In genomic region chr11:57654977-57655397, GRCm38 (mm10) we compare ENCODE assay signal across 11 mouse cellular contexts. TPM values are rescaled to one million over a fixed set of nuclear protein-coding genes. Genes with fewer than 3 reads are reported as not detected.
DNase-seq lines count a peak whose midpoint lies in the region; ATAC-seq and TF ChIP-seq lines count a peak whose summit lies in the region.
"Had no signal": no experiment of that assay in that cellular context is flagged by ENCODE, and none has a peak within 500 bp of the region (broad histone marks: within the 10 kb centered on the region; RNA-seq: fewer than 3 reads in every experiment).

No protein-coding gene starts in this region.

- no peak; a peak in 1 of 4 replicates for TF ChIP-seq POLR2A in MEL (IDR thresholded peaks at IDR 0.05; ENCODE audit: control insufficient read depth in 1 of 2, insufficient read depth in 1 of 2, low read depth in 1 of 2, low read length in 2 of 2, poor library complexity in 1 of 2)

- no peak for DNase-seq in kidney, adult 8-10 months
- DNase-seq in MEL (ENCODE audit: low read depth, low spot score), result peak; percentile 96
- peak; percentile 88 for DNase-seq in c-Kit-positive CD71-positive TER-119-negative erythroid progenitor cells, embryonic 14.5 days (ENCODE audit: low read depth)
- peak; percentile 43 for DNase-seq in lung, postnatal 10 days
- no peak for DNase-seq in left cerebral cortex, adult 18-20 months (ENCODE audit: low spot score in 2 of 2)
- no peak for DNase-seq in left cerebral cortex, adult 11 months (ENCODE audit: low spot score)
- DNase-seq: cerebellum, adult 2 months; gastrocnemius, postnatal 14 days; kidney, postnatal 14 days had no signal

- no peak for TF ChIP-seq CTCF in MEL (IDR thresholded peaks at IDR 0.05 in 2 of 3, conservative IDR thresholded peaks at IDR 0.05 in 1 of 3; ENCODE audit: control insufficient read depth in 1 of 3, insufficient read depth in 1 of 3, low read depth in 2 of 3, low read length in 3 of 3, poor library complexity in 1 of 3, severe bottlenecking in 1 of 3)

- H3K36me3 ChIP-seq in kidney, embryonic 15.5 days, result no peaks in the 10 kb centered on the region
- H3K36me3 ChIP-seq in MEL (ENCODE audit: control insufficient read depth in 1 of 2, insufficient read depth in 2 of 2, low read length in 2 of 2), result peaks cover 0 to 56% of the 10 kb centered on the region in 2 experiments; a peak in 2 of 4 replicates

- H3K9ac ChIP-seq in kidney, embryonic 15.5 days, result no peak overlapping the region
- no peak overlapping the region; the same call in 1 of the 2 replicates for H3K9ac ChIP-seq in MEL (ENCODE audit: control insufficient read depth, low read depth, low read length, poor library complexity, severe bottlenecking)

- no peak overlapping the region for H3K4me2 ChIP-seq in kidney, embryonic 15.5 days

- WGBS in kidney, embryonic 15.5 days, result 35% methylated on average over 5 of the region's 5 CpGs

- no peak overlapping the region for H3K27ac ChIP-seq in kidney, embryonic 15.5 days
- H3K27ac ChIP-seq in MEL (ENCODE audit: control insufficient read depth, low read depth, low read length), result peak overlapping the region; percentile 86

- H3K4me3 ChIP-seq in kidney, embryonic 15.5 days (replicated peaks), result no peak overlapping the region
- peak overlapping the region in 1 of 2 experiments; percentile 4; a peak in 1 of 4 replicates for H3K4me3 ChIP-seq in MEL (ENCODE audit: control insufficient read depth in 1 of 2, insufficient read depth in 1 of 2, low read depth in 2 of 2, low read length in 2 of 2)
- H3K4me3 ChIP-seq: megakaryocyte, embryonic 14.5 days had no signal

- peak; percentile 95 to 98 for TF ChIP-seq EP300 in MEL (IDR thresholded peaks at IDR 0.05; ENCODE audit: low read depth in 1 of 2, low read length in 2 of 2)

- no peaks in the 10 kb centered on the region for H3K9me3 ChIP-seq in kidney, embryonic 15.5 days (replicated peaks)
- no peaks in the 10 kb centered on the region for H3K9me3 ChIP-seq in MEL (replicated peaks; ENCODE audit: insufficient read depth, low read length)

- peaks cover 28% of the 10 kb centered on the region for H3K79me2 ChIP-seq in MEL (ENCODE audit: control insufficient read depth, insufficient read depth, low read length, poor library complexity)

- no peak for TF ChIP-seq RAD21 in MEL (IDR thresholded peaks at IDR 0.05; ENCODE audit: low read depth, low read length)

- H3K27me3 ChIP-seq in kidney, embryonic 15.5 days, result 0 out of 2 replicates have a peak, but pooled peaks cover 5% of the 10 kb centered on the region
- no peaks in the 10 kb centered on the region for H3K27me3 ChIP-seq in MEL (ENCODE audit: control insufficient read depth in 1 of 2, insufficient read depth in 2 of 2, low read length in 2 of 2)

- peak; percentile 69 for ATAC-seq in kidney, embryonic 15.5 days (replicated peaks; ENCODE audit: low FRiP score)

- H3K4me1 ChIP-seq in kidney, embryonic 15.5 days, result peaks cover 68% of the 10 kb centered on the region
- peaks cover 48 to 77% of the 10 kb centered on the region in 2 experiments for H3K4me1 ChIP-seq in MEL (ENCODE audit: control insufficient read depth in 1 of 2, insufficient read depth in 2 of 2, low read length in 2 of 2)

TF ChIP-seq in MEL, 35 proteins besides CTCF, POLR2A, EP300 and RAD21:
- 0 out of 2 replicates have a peak, but pooled peaks have one; percentile 21 for TF ChIP-seq NRF1 (IDR thresholded peaks at IDR 0.05; ENCODE audit: insufficient read depth, low read depth, low read length, poor library complexity, severe bottlenecking)
- peak; percentile 75 for TF ChIP-seq MAX (IDR thresholded peaks at IDR 0.05; ENCODE audit: low read length)
- TF ChIP-seq ZNF384 (IDR thresholded peaks at IDR 0.05; ENCODE audit: low read depth, low read length), result peak; percentile 22; the same call in 1 of the 2 replicates
- no peak for TF ChIP-seq USF2 (IDR thresholded peaks at IDR 0.05; ENCODE audit: borderline replicate concordance in 1 of 2, insufficient read depth in 1 of 2, low read depth in 1 of 2, low read length in 2 of 2)
- TF ChIP-seq E2F4 (IDR thresholded peaks at IDR 0.05; ENCODE audit: borderline replicate concordance, low read depth, low read length), result no peak
- peak; percentile 69; the same call in 1 of the 2 replicates for TF ChIP-seq MEF2A (IDR thresholded peaks at IDR 0.05; ENCODE audit: extremely low read depth, insufficient replicate concordance, low read depth, low read length, poor library complexity, severe bottlenecking)
- peak; percentile 22; the same call in 1 of the 2 replicates for TF ChIP-seq ZC3H11A (IDR thresholded peaks at IDR 0.05; ENCODE audit: low read depth, low read length)
- TF ChIP-seq TAL1 (IDR thresholded peaks at IDR 0.05; ENCODE audit: low read length), result peak; percentile 96
- peak; percentile 77; the same call in 1 of the 2 replicates for TF ChIP-seq ZMIZ1 (IDR thresholded peaks at IDR 0.05; ENCODE audit: low read depth, low read length)
- no peak; the same call in 1 of the 2 replicates for TF ChIP-seq ZKSCAN1 (IDR thresholded peaks at IDR 0.05; ENCODE audit: low read depth, low read length)
- TF ChIP-seq UBTF (IDR thresholded peaks at IDR 0.05; ENCODE audit: borderline replicate concordance, insufficient read depth, low read depth, low read length), result no peak
- 0 out of 2 replicates have a peak, but pooled peaks have one; percentile 40 for TF ChIP-seq MYC (IDR thresholded peaks at IDR 0.05; ENCODE audit: low read depth, low read length)
- TF ChIP-seq MXI1 (IDR thresholded peaks at IDR 0.05; ENCODE audit: low read depth, low read length), result peak; percentile 90
- peak; percentile 49; the same call in 1 of the 2 replicates for TF ChIP-seq POLR2AphosphoS2 (IDR thresholded peaks at IDR 0.05; ENCODE audit: low read length)
- TF ChIP-seq BHLHE40 (IDR thresholded peaks at IDR 0.05; ENCODE audit: borderline replicate concordance, low read depth, low read length), result peak; percentile 68
- TF ChIP-seq USF1 (IDR thresholded peaks at IDR 0.05; ENCODE audit: low read depth, low read length), result no peak
- 0 out of 2 replicates have a peak, but pooled peaks have one; percentile 31 for TF ChIP-seq ELF1 (IDR thresholded peaks at IDR 0.05; ENCODE audit: low read depth, low read length)
- TF ChIP-seq CHD1 (IDR thresholded peaks at IDR 0.05; ENCODE audit: low read depth, low read length), result no peak
- no peak for TF ChIP-seq KAT2A (conservative IDR thresholded peaks at IDR 0.05; ENCODE audit: low read depth, low read length)
- TF ChIP-seq MAFK (IDR thresholded peaks at IDR 0.05; ENCODE audit: borderline replicate concordance, low read depth, low read length), result peak; percentile 78; the same call in 1 of the 2 replicates
- peak; percentile 45; the same call in 1 of the 2 replicates for TF ChIP-seq TBP (IDR thresholded peaks at IDR 0.05; ENCODE audit: low read depth, low read length)
- TF ChIP-seq ETS1 (IDR thresholded peaks at IDR 0.05; ENCODE audit: low read depth, low read length), result peak; percentile 96
- peak; percentile 35; the same call in 1 of the 2 replicates for TF ChIP-seq NELFE (IDR thresholded peaks at IDR 0.05; ENCODE audit: low read depth, low read length)
- no peak for TF ChIP-seq POLR2AphosphoS5 (IDR thresholded peaks at IDR 0.05; ENCODE audit: borderline replicate concordance, low read depth, low read length)
- TF ChIP-seq MYB (IDR thresholded peaks at IDR 0.05; ENCODE audit: low read depth, low read length), result no peak
- TF ChIP-seq MAZ (IDR thresholded peaks at IDR 0.05; ENCODE audit: low read depth, low read length), result peak; percentile 94
- peak; percentile 99 for TF ChIP-seq SIN3A (IDR thresholded peaks at IDR 0.05; ENCODE audit: low read length)
- peak; percentile 98 for TF ChIP-seq GATA1 (IDR thresholded peaks at IDR 0.05; ENCODE audit: low read depth, low read length)
- peak; percentile 39; the same call in 1 of the 2 replicates for TF ChIP-seq CHD2 (IDR thresholded peaks at IDR 0.05; ENCODE audit: low read length)
- 0 out of 2 replicates have a peak, but pooled peaks have one; percentile 58 for TF ChIP-seq HCFC1 (IDR thresholded peaks at IDR 0.05; ENCODE audit: low read depth, low read length)
- no peak for TF ChIP-seq GABPA (IDR thresholded peaks at IDR 0.05; ENCODE audit: low read depth, low read length)
- no peak for TF ChIP-seq JUND (IDR thresholded peaks at IDR 0.05; ENCODE audit: low read depth, low read length)
- peak; percentile 85 for TF ChIP-seq RCOR1 (IDR thresholded peaks at IDR 0.05; ENCODE audit: low read depth, low read length)
- TF ChIP-seq TCF12 (IDR thresholded peaks at IDR 0.05; ENCODE audit: low read depth, low read length), result peak; percentile 99
- peak; percentile 7; the same call in 1 of the 2 replicates for TF ChIP-seq SMC3 (IDR thresholded peaks at IDR 0.05; ENCODE audit: low read depth, low read length)

RNA-seq across cellular contexts. Expression of gene Galnt10, which starts 9.7 kb away (rescaled TPM):
- polyA plus RNA-seq in kidney, embryonic 15.5 days (2015; fragmentation: Nextera tagmentation; extraction: Ambion mirVana), result 22.3 and 23.6 TPM in 2 replicates
- total RNA-seq in MEL (2012; rRNA removed), result 23.5 and 27.4 TPM in 2 replicates
- polyA plus RNA-seq in MEL (2012; ENCODE audit: insufficient read depth in 1 of 2, insufficient read length in 2 of 2, low read depth in 1 of 2, low replicate concordance in 2 of 2, missing spikeins in 1 of 2), result 10 to 100 TPM in 1 of 2 experiments, not detected in 1; 26.7 TPM
- 1 to 10 TPM; 6.4 to 6.6 TPM for total RNA-seq in left cerebral cortex, adult 18-20 months (2021)

Comparison
In these comparisons a context has a peak if more than half of its experiments do, and no peak if none do; other contexts are left out.
1. DNase-seq: peak in MEL (single experiment), c-Kit-positive CD71-positive TER-119-negative erythroid progenitor cells, embryonic 14.5 days (single experiment) and lung, postnatal 10 days (single experiment); none in kidney, adult 8-10 months (0 of 2), left cerebral cortex, adult 18-20 months (0 of 2) and left cerebral cortex, adult 11 months (single experiment).